Mouse (Mus musculus) testis, postnatal 10 days (tissue): ENCODE measurements around the gene D330045A20Rik.
"Not testable (repeated sequence)": the region's sequence is repeated elsewhere in the genome, so short reads cannot be mapped to it uniquely, and the experiment has no call there.

Experiments
- DNase-seq: peaks from one replicate; pipeline ENCODE4 v3.0.0; 2021; ENCODE audit warnings: low spot score

Gene D330045A20Rik

GRCm38 (mm10) chrX:139578649-139579278 is 98.6 kb downstream of the D330045A20Rik start:
- no peak for DNase-seq

GRCm38 (mm10) chrX:139583616-139584015 is 103.4 kb downstream of the D330045A20Rik start:
- DNase-seq: no peak

- DNase-seq: not testable (repeated sequence)
Observed at GRCm38 (mm10) chrX:139586676-139587075, 106.5 kb downstream of the D330045A20Rik start.

- no peak for DNase-seq
Observed at GRCm38 (mm10) chrX:139596404-139596803, 116.2 kb downstream of the D330045A20Rik start.
